Mouse (Mus musculus) embryonic facial prominence, embryonic 12.5 days (tissue): Measurements from ENCODE around the gene Sox12. TPM values are rescaled to one million over a fixed set of nuclear protein-coding genes. Genes with fewer than 3 reads are reported as not detected.

Experiments used
- ATAC-seq: fragments of 200-750 bp; cut with Nextera tagmentation; 2 replicates; pipeline ENCODE4 v1.8.0; 2017; ENCODE audit not compliant: insufficient number of reproducible peaks, insufficient read depth, low FRiP score, low TSS enrichment
- H3K27ac ChIP-seq: fragments of 300-500 bp; sonication (generic); 2 replicates; pipeline ENCODE4 v1.5.1; 2016; ENCODE audit warnings: mild to moderate bottlenecking
- H3K27me3 ChIP-seq: fragments of 300-500 bp; sonication (generic); 2 replicates; pipeline ENCODE4 v1.6.1; 2016; ENCODE audit warnings: mild to moderate bottlenecking, moderate library complexity
- H3K36me3 ChIP-seq: fragments of 300-500 bp; sonication (generic); 2 replicates; pipeline ENCODE4 v1.6.1; 2016; ENCODE audit warnings: mild to moderate bottlenecking
- H3K4me1 ChIP-seq: fragments of 300-500 bp; sonication (generic); 2 replicates; pipeline ENCODE4 v1.6.1; 2016
- H3K4me2 ChIP-seq: fragments of 300-500 bp; sonication (generic); replicated peaks from 2 replicates; pipeline ENCODE4 v1.6.1; 2016; ENCODE audit warnings: mild to moderate bottlenecking, moderate library complexity
- H3K4me3 ChIP-seq: fragments of 300-500 bp; sonication (generic); 2 replicates; pipeline ENCODE4 v1.5.1; 2016; ENCODE audit warnings: mild to moderate bottlenecking
- H3K9ac ChIP-seq: fragments of 300-500 bp; sonication (generic); 2 replicates; pipeline ENCODE4 v1.6.1; 2016; ENCODE audit warnings: mild to moderate bottlenecking, moderate library complexity
- H3K9me3 ChIP-seq: fragments of 300-500 bp; sonication (generic); 2 replicates; pipeline ENCODE4 v1.6.1; 2016; ENCODE audit warnings: mild to moderate bottlenecking, moderate library complexity
- WGBS: fragments of 180-500 bp; shearing (Covaris S2); methylation state at CpG from one replicate; pipeline ENCODE4 v1.1.7; 2016; 5-methylcytosine and 5-hydroxymethylcytosine counted together
- polyA plus RNA-seq: library from polyadenylated mRNA; unstranded; fragments of >200 nt; fragmentation: Nextera tagmentation; extraction: Ambion mirVana; gene quantifications from 2 replicates; pipeline ENCODE4 v1.2.1, GENCODE M21; 2016

Gene Sox12
- polyA plus RNA-seq, 1 experiment from 2014 or later: 18.1 TPM

- Histone ChIP-seq H3K9ac (peak overlapping the region; percentile 98), H3K36me3 (peaks cover 7% of the 10 kb centered on the region), H3K9me3 (no peaks in the 10 kb centered on the region), H3K4me1 (peaks cover 31% of the 10 kb centered on the region), H3K4me3 (peak overlapping the region; percentile 96), H3K27me3 (no peaks in the 10 kb centered on the region), H3K27ac (peak overlapping the region; percentile 99), H3K4me2 (peak overlapping the region; percentile 93)
- under 1% methylated on average over 38 of the region's 38 CpGs for WGBS
- peak; percentile 78 for ATAC-seq
These were observed 828 bp upstream of the Sox12 start for GRCm38 (mm10) chr2:152398691-152399090.

- H3K9me3 ChIP-seq: no peaks in the 10 kb centered on the region
- peak overlapping the region; percentile 96 for H3K4me3 ChIP-seq
- ATAC-seq: no peak
- under 1% methylated on average over 73 of the region's 77 CpGs for WGBS
- H3K27ac ChIP-seq: peak overlapping the region; percentile 99
- H3K4me2 ChIP-seq: peak overlapping the region; percentile 93
- peaks cover 37% of the 10 kb centered on the region for H3K4me1 ChIP-seq
- H3K36me3 ChIP-seq: peaks cover 7% of the 10 kb centered on the region
- H3K27me3 ChIP-seq: no peaks in the 10 kb centered on the region
- H3K9ac ChIP-seq: peak overlapping the region; percentile 98
These were observed 766 bp downstream of the Sox12 start for GRCm38 (mm10) chr2:152397004-152397589.

- WGBS: under 1% methylated on average over 45 of the region's 46 CpGs
- peak overlapping the region; percentile 98 for H3K9ac ChIP-seq
- H3K4me1 ChIP-seq: peaks cover 37% of the 10 kb centered on the region
- ATAC-seq: peak; percentile 58
- H3K27ac ChIP-seq: peak overlapping the region; percentile 99
- peak overlapping the region; percentile 93 for H3K4me2 ChIP-seq
- no peaks in the 10 kb centered on the region for H3K9me3 ChIP-seq
- no peaks in the 10 kb centered on the region for H3K27me3 ChIP-seq
- H3K36me3 ChIP-seq: peaks cover 7% of the 10 kb centered on the region
- H3K4me3 ChIP-seq: peak overlapping the region; percentile 96
These were observed 1.5 kb downstream of the Sox12 start for GRCm38 (mm10) chr2:152396110-152397003.

- no peaks in the 10 kb centered on the region for H3K9me3 ChIP-seq
- H3K27me3 ChIP-seq: no peaks in the 10 kb centered on the region
- peak overlapping the region; percentile 98 for H3K9ac ChIP-seq
- H3K27ac ChIP-seq: peak overlapping the region; percentile 99
- H3K4me1 ChIP-seq: peaks cover 37% of the 10 kb centered on the region
- ATAC-seq: no peak
- peak overlapping the region; percentile 93 for H3K4me2 ChIP-seq
- H3K36me3 ChIP-seq: peaks cover 7% of the 10 kb centered on the region
- H3K4me3 ChIP-seq: peak overlapping the region; percentile 96
- WGBS: 24% methylated on average over 13 of the region's 13 CpGs
These were observed 2.5 kb downstream of the Sox12 start for GRCm38 (mm10) chr2:152395271-152395920.

- Histone ChIP-seq H3K4me1 (peaks cover 26% of the 10 kb centered on the region), H3K27me3 (no peaks in the 10 kb centered on the region), H3K27ac (no peak overlapping the region), H3K36me3 (peaks cover 7% of the 10 kb centered on the region), H3K4me3 (no peak overlapping the region), H3K9ac (no peak overlapping the region), H3K4me2 (peak overlapping the region; percentile 93), H3K9me3 (no peaks in the 10 kb centered on the region)
- WGBS: 44% methylated on average over 9 of the region's 9 CpGs
- no peak for ATAC-seq
These were observed 4.4 kb downstream of the Sox12 start for GRCm38 (mm10) chr2:152393225-152394017.

- Histone ChIP-seq H3K9ac (no peak overlapping the region), H3K9me3 (no peaks in the 10 kb centered on the region), H3K27me3 (no peaks in the 10 kb centered on the region), H3K4me2 (no peak overlapping the region), H3K27ac (no peak overlapping the region), H3K4me1 (peaks cover 26% of the 10 kb centered on the region), H3K4me3 (no peak overlapping the region), H3K36me3 (peaks cover 7% of the 10 kb centered on the region)
- 21% methylated on average over 3 of the region's 3 CpGs for WGBS
- ATAC-seq: no peak
These were observed 5.1 kb downstream of the Sox12 start for GRCm38 (mm10) chr2:152392786-152393185.

- Histone ChIP-seq H3K36me3 (no peaks in the 10 kb centered on the region), H3K9me3 (no peaks in the 10 kb centered on the region), H3K27me3 (no peaks in the 10 kb centered on the region), H3K4me2 (no peak overlapping the region), H3K4me3 (no peak overlapping the region), H3K4me1 (no peaks in the 10 kb centered on the region), H3K9ac (no peak overlapping the region), H3K27ac (no peak overlapping the region)
- ATAC-seq: no peak
- WGBS: 80% methylated on average over 4 of the region's 4 CpGs
These were observed 13.7 kb downstream of the Sox12 start for GRCm38 (mm10) chr2:152384191-152384590.

- peaks cover 21% of the 10 kb centered on the region; the same call in 1 of the 2 replicates for H3K27me3 ChIP-seq
- ATAC-seq: peak; percentile 72
- WGBS: under 1% methylated on average over 16 of the region's 16 CpGs
- H3K4me3 ChIP-seq: peak within 1 kb of the TSS; percentile 25
- peak within 1 kb of the TSS; percentile 36; the same call in 1 of the 2 replicates for H3K27ac ChIP-seq
- H3K9me3 ChIP-seq: no peaks in the 10 kb centered on the region
- peak within 1 kb of the TSS; percentile 24; the same call in 1 of the 2 replicates for H3K9ac ChIP-seq
- peak within 1 kb of the TSS; percentile 54 for H3K4me2 ChIP-seq
- H3K36me3 ChIP-seq: no peaks in the 10 kb centered on the region
- H3K4me1 ChIP-seq: peaks cover 15% of the 10 kb centered on the region
These were observed 21.5 kb downstream of the Sox12 start, which contains the start of gene Nrsn2 for GRCm38 (mm10) chr2:152376345-152376741. Gene Nrsn2 (minus strand): TSS chr2:152376638.

GRCm38 (mm10) chr2:152375652-152376344 is 22.1 kb downstream of the Sox12 start:
- Histone ChIP-seq H3K36me3 (no peaks in the 10 kb centered on the region), H3K9ac (peak overlapping the region; percentile 24; the same call in 1 of the 2 replicates), H3K9me3 (no peaks in the 10 kb centered on the region), H3K27me3 (peaks cover 21% of the 10 kb centered on the region; the same call in 1 of the 2 replicates), H3K4me2 (peak overlapping the region; percentile 54), H3K4me1 (peaks cover 15% of the 10 kb centered on the region), H3K27ac (peak overlapping the region; percentile 36; the same call in 1 of the 2 replicates), H3K4me3 (peak overlapping the region; percentile 25)
- no peak for ATAC-seq
- WGBS: 3% methylated on average over 21 of the region's 21 CpGs

GRCm38 (mm10) chr2:152373547-152373946 is 24.3 kb downstream of the Sox12 start:
- no peak overlapping the region for H3K4me2 ChIP-seq
- no peak for ATAC-seq
- no peaks in the 10 kb centered on the region for H3K9me3 ChIP-seq
- no peaks in the 10 kb centered on the region for H3K36me3 ChIP-seq
- H3K9ac ChIP-seq: no peak overlapping the region
- no peak overlapping the region for H3K27ac ChIP-seq
- peaks cover 21% of the 10 kb centered on the region; the same call in 1 of the 2 replicates for H3K27me3 ChIP-seq
- H3K4me3 ChIP-seq: no peak overlapping the region
- peaks cover 15% of the 10 kb centered on the region for H3K4me1 ChIP-seq
- WGBS: 81% methylated on average over 9 of the region's 9 CpGs
